Mouse (Mus musculus) midbrain, embryonic 16.5 days (tissue): ENCODE measurements around the gene Ptpn12. TPM values are rescaled to one million over a fixed set of nuclear protein-coding genes. Genes with fewer than 3 reads are reported as not detected.

Experiments
- ATAC-seq: fragments of 200-750 bp; cut with Nextera tagmentation; 2 replicates; pipeline ENCODE4 v1.8.0; 2017; ENCODE audit warnings: moderate TSS enrichment
- H3K27ac ChIP-seq: fragments of 300-500 bp; sonication (generic); 2 replicates; pipeline ENCODE4 v1.5.1; 2014; ENCODE audit warnings: mild to moderate bottlenecking, low read length, mixed read lengths
- H3K27me3 ChIP-seq: fragments of 300-500 bp; sonication (generic); 2 replicates; pipeline ENCODE4 v1.6.1; 2014; ENCODE audit warnings: low read depth, low read length, mixed read lengths; ENCODE audit not compliant: control insufficient read depth, insufficient read depth
- H3K36me3 ChIP-seq: fragments of 300-500 bp; sonication (generic); 2 replicates; pipeline ENCODE4 v1.6.1; 2014; ENCODE audit warnings: mild to moderate bottlenecking, low read length, moderate library complexity, mixed read lengths; ENCODE audit not compliant: control insufficient read depth, insufficient read depth
- H3K4me1 ChIP-seq: fragments of 300-500 bp; sonication (generic); 2 replicates; pipeline ENCODE4 v1.6.1; 2014; ENCODE audit warnings: mild to moderate bottlenecking, low read length, mixed read lengths; ENCODE audit not compliant: control insufficient read depth, insufficient read depth
- H3K4me2 ChIP-seq: fragments of 300-500 bp; sonication (generic); 2 replicates; pipeline ENCODE4 v1.6.1; 2014; ENCODE audit warnings: mild to moderate bottlenecking, low read length, mixed read lengths
- H3K4me3 ChIP-seq: fragments of 300-500 bp; sonication (generic); 2 replicates; pipeline ENCODE4 v1.5.1; 2014; ENCODE audit warnings: low read depth, mild to moderate bottlenecking, low read length, moderate library complexity, mixed read lengths
- H3K9ac ChIP-seq: fragments of 300-500 bp; sonication (generic); 2 replicates; pipeline ENCODE4 v1.6.1; 2014; ENCODE audit warnings: low read depth, low read length, mixed read lengths
- H3K9me3 ChIP-seq: fragments of 300-500 bp; sonication (generic); replicated peaks from 2 replicates; pipeline ENCODE4 v1.6.1; 2014; ENCODE audit warnings: mild to moderate bottlenecking, low read length, mixed read lengths; ENCODE audit not compliant: control insufficient read depth, poor library complexity, severe bottlenecking
- WGBS: fragments of 180-500 bp; shearing (Covaris S2); extraction: QIAGEN DNeasy Blood & Tissue Kit; methylation state at CpG from one replicate; pipeline ENCODE4 v1.1.7; 2014; 5-methylcytosine and 5-hydroxymethylcytosine counted together
- polyA plus RNA-seq: library from polyadenylated mRNA; unstranded; fragments of >200 nt; fragmentation: Nextera tagmentation; extraction: Ambion mirVana; gene quantifications from 2 replicates; pipeline ENCODE4 v1.2.1, GENCODE M21; 2015

Ptpn12 gene
- 22.5 and 23.5 TPM in 2 replicates for polyA plus RNA-seq

- peak; percentile 95 for ATAC-seq
- WGBS: 1% methylated on average over 57 of the region's 73 CpGs
Observed at GRCm38 (mm10) chr5:21055820-21056531, at the start of gene Ptpn12. Ptpn12 (minus strand) TSS chr5:21055911.

DNA sequence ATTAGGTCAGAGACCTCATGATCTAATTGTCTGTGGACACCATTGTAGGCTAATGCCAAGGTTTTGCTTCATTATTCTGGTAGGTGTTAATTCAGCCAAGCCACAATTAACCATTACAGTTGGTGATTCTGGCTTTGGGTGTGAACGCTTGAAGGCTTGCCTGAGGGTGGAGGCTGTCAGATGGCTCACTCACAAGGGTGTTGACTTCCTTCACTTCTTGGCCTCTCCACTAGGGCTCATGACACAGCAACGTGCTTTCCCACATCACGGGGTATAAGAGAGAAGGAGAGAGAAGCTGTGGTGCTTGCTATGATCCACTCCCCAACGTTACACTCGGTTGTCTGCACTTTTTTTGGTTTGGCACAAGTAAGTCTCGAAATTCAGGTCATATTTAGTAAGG is 35.5 kb upstream of the Ptpn12 start:
- Histone ChIP-seq H3K4me1 (no peaks in the 10 kb centered on the region), H3K4me2 (no peak overlapping the region), H3K27ac (no peak overlapping the region), H3K27me3 (no peaks in the 10 kb centered on the region), H3K4me3 (no peak overlapping the region), H3K36me3 (no peaks in the 10 kb centered on the region), H3K9ac (no peak overlapping the region), H3K9me3 (no peaks in the 10 kb centered on the region)
- ATAC-seq: no peak
- WGBS: 75% methylated on average over 6 of the region's 6 CpGs

More at GRCm38 (mm10) chr5:21055820-21056531, at the start of gene Ptpn12:
- Histone ChIP-seq H3K36me3 (no peaks in the 10 kb centered on the region), H3K4me1 (peaks cover 21% of the 10 kb centered on the region), H3K27me3 (no peaks in the 10 kb centered on the region), H3K9ac (peak within 1 kb of the TSS; percentile 97), H3K9me3 (no peaks in the 10 kb centered on the region), H3K4me3 (peak within 1 kb of the TSS; percentile 100), H3K4me2 (peak within 1 kb of the TSS; percentile 91), H3K27ac (peak within 1 kb of the TSS; percentile 99)

- Histone ChIP-seq H3K4me2 (no peak overlapping the region), H3K27ac (no peak overlapping the region), H3K36me3 (no peaks in the 10 kb centered on the region), H3K9me3 (no peaks in the 10 kb centered on the region), H3K27me3 (no peaks in the 10 kb centered on the region), H3K4me3 (no peak overlapping the region), H3K4me1 (peaks cover 15% of the 10 kb centered on the region), H3K9ac (no peak overlapping the region)
- ATAC-seq: no peak
- WGBS: 90% methylated on average over 2 of the region's 2 CpGs
Observed at GRCm38 (mm10) chr5:21057217-21057616, 1.5 kb upstream of the Ptpn12 start.

- Histone ChIP-seq H3K4me3 (peak overlapping the region; percentile 100), H3K4me2 (peak overlapping the region; percentile 63), H3K9me3 (no peaks in the 10 kb centered on the region), H3K36me3 (no peaks in the 10 kb centered on the region), H3K4me1 (peaks cover 20% of the 10 kb centered on the region), H3K27me3 (no peaks in the 10 kb centered on the region), H3K9ac (peak overlapping the region; percentile 97), H3K27ac (peak overlapping the region; percentile 99)
- ATAC-seq: no peak
- 8% methylated on average over 8 of the region's 8 CpGs for WGBS
Observed at GRCm38 (mm10) chr5:21056595-21056994, 884 bp upstream of the Ptpn12 start.

DNA sequence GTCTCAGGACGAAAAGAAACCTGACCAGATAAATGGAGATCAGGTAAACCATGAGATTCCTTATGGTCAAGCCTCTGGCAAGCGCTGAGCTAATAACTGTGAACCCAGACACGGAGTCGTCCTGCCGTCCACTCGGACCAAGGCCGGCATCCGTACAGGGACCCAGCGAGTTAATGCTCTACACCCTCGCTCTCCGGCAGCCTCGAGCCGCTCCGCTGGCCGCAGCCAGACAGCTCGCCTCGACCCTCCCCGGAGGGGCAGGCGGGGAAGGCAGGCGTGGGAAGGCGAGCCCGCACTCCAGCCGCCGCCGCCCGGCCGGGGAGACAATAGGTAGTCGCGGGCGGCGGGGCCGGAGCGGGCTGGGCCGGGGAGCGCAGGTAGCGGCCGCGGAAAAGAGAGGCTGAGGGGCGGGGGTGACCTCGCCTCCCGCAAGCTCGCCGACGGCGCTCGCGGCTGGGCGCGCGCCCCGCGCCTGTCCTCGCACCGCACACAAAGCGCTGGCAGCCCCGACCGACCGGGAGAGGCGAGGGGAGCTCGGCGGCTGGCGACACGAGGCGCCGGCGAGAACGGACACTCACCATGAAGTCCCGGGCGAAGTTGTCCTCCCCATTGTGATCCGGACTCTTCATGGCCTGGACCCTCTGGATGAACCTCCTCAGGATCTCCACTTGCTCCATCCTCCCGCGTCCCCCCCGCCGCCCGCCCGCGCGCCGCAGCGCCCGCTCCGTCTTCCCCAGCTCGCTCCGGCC is 466 bp downstream of the Ptpn12 start:
- no peaks in the 10 kb centered on the region for H3K36me3 ChIP-seq
- H3K4me2 ChIP-seq: peak overlapping the region; percentile 91
- ATAC-seq: no peak; the same call in none of the 2 replicates
- no peaks in the 10 kb centered on the region for H3K27me3 ChIP-seq
- H3K9me3 ChIP-seq: no peaks in the 10 kb centered on the region
- WGBS: 0% methylated on average over 60 of the region's 84 CpGs
- peak overlapping the region; percentile 100 for H3K4me3 ChIP-seq
- peak overlapping the region; percentile 99 for H3K27ac ChIP-seq
- peak overlapping the region; percentile 97 for H3K9ac ChIP-seq
- H3K4me1 ChIP-seq: peaks cover 26% of the 10 kb centered on the region

- peak overlapping the region; percentile 99 for H3K27ac ChIP-seq
- WGBS: under 1% methylated on average over 20 of the region's 20 CpGs
Observed at GRCm38 (mm10) chr5:21054472-21055070, 1.1 kb downstream of the Ptpn12 start.

DNA sequence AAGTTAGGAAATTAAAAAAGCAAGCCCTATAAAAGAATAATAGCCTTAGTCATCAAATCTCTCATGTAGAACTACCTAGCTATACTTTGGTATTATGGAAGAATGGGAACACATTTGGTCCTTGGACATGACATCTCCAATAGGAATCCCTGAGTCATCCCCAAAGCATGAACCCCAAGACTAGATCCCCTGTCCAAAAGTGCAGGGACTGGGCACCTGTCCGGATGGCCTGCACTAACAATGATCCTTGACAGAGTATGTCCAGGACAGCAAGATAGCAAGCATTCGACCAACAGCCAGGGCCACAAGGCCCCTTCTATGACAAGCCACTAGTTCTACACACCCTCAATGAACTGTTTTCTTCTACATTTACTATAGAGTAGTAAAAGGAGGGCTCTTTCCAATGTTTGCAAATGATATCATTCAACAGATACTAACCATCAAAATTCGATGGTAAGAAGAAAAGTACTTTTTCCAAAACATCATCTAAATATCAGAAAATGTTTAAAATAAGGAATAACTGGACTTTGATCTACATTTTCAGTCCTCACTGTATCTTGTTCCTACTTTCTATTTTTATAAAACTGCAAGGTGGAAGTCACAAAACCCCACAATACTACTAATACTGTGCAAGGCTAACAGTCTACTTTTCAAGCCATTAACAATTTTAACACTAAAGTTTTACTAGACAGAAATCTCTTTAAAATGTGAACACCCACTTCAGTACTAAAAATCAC is 2.0 kb downstream of the Ptpn12 start:
- Histone ChIP-seq H3K9ac (peak overlapping the region; percentile 97), H3K4me1 (peaks cover 28% of the 10 kb centered on the region), H3K27me3 (no peaks in the 10 kb centered on the region), H3K27ac (no peak overlapping the region), H3K9me3 (no peaks in the 10 kb centered on the region), H3K4me3 (peak overlapping the region; percentile 100), H3K4me2 (peak overlapping the region; percentile 91), H3K36me3 (no peaks in the 10 kb centered on the region)
- no peak for ATAC-seq
- WGBS: 64% methylated on average over 3 of the region's 3 CpGs

More at GRCm38 (mm10) chr5:21054472-21055070, 1.1 kb downstream of the Ptpn12 start:
- peak overlapping the region; percentile 97 for H3K9ac ChIP-seq
- no peaks in the 10 kb centered on the region for H3K27me3 ChIP-seq
- peak overlapping the region; percentile 100 for H3K4me3 ChIP-seq
- ATAC-seq: peak; percentile 6; the same call in 1 of the 2 replicates
- no peaks in the 10 kb centered on the region for H3K36me3 ChIP-seq
- no peaks in the 10 kb centered on the region for H3K9me3 ChIP-seq
- peak overlapping the region; percentile 91 for H3K4me2 ChIP-seq
- peaks cover 28% of the 10 kb centered on the region for H3K4me1 ChIP-seq

DNA sequence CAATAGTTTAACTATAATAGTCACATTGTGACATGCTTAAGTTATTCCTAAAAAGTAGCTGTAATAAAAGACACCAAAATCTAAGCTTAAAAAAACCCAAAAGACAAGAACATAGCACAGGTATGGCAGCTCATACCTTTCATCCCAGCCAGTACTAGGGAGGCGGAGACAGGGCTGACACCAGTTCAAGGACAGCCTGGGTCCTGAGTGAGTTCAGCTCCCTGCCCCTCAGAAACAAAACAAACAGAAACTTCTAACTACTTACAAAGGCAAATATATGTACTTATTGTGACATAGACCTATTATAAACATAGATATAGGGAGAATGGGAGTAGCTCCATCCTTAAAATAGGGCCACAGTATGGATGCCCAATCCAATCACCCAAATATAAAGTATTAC is 3.2 kb downstream of the Ptpn12 start:
- H3K36me3 ChIP-seq: no peaks in the 10 kb centered on the region
- no peaks in the 10 kb centered on the region for H3K9me3 ChIP-seq
- H3K4me1 ChIP-seq: peaks cover 28% of the 10 kb centered on the region
- H3K27ac ChIP-seq: no peak overlapping the region
- no peaks in the 10 kb centered on the region for H3K27me3 ChIP-seq
- no peak for ATAC-seq
- WGBS: 87% methylated on average over 1 of the region's 1 CpGs
- no peak overlapping the region for H3K4me3 ChIP-seq
- H3K9ac ChIP-seq: no peak overlapping the region
- peak overlapping the region; percentile 34; the same call in 1 of the 2 replicates for H3K4me2 ChIP-seq
